ENCODE assay signal across 11 mouse cellular contexts in the genomic region with DNA sequence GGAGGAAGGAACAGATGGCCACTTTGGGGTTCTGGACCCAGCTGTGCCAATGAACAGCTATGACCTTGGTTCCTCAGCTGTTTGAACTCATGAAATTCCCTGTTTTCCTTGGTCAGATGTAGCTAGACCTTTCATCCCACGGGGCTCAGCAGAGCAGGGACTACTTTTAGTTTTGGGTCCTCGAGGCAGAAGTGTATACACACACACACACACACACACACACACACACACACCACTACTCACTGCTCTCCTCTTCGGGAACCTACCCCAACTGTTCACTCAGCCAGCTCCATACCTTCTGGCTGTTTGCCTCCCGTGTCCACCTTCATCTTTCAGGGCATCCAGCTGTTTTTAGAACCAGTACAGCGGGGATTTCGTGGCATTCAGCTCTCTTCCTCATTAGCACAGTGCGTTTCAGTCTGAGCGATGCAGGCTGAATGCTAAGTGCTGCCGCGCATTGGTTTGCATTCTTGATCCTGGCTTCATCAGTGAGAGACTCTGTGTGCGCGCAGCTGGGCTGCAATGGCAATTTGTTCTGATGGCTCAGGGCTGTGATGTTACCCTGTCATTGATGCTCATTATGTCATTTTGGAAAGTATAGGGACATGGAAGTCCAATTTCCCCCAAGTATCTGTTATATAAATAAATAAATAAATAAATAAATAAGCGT.
DNase-seq lines count a peak whose midpoint lies in the region; ATAC-seq lines count a peak whose summit lies in the region.
"Had no signal": no experiment of that assay in that cellular context is flagged by ENCODE, and none has a peak within 500 bp of the region (broad histone marks: within the 10 kb centered on the region; RNA-seq: fewer than 3 reads in every experiment).

No protein-coding gene starts in this region.

- H3K27me3 ChIP-seq in hindbrain, embryonic 13.5 days: peaks cover 31% of the 10 kb centered on the region

- H3K27ac ChIP-seq in hindbrain, embryonic 13.5 days: peak overlapping the region; percentile 49
- H3K27ac ChIP-seq: limb, embryonic 10.5 days had no signal

- H3K36me3 ChIP-seq in hindbrain, embryonic 13.5 days: no peaks in the 10 kb centered on the region
- H3K36me3 ChIP-seq: G1E; limb, embryonic 10.5 days had no signal

- ATAC-seq in frontal cortex, adult (ENCODE audit: low TSS enrichment): peak; percentile 77
- peak; percentile 78; the same call in 1 of the 2 replicates for ATAC-seq in hindbrain, embryonic 13.5 days (ENCODE audit: low FRiP score)
- ATAC-seq: lung, postnatal 0 days had no signal

- no peak overlapping the region for H3K4me3 ChIP-seq in hindbrain, embryonic 13.5 days
- H3K4me3 ChIP-seq: limb, embryonic 10.5 days had no signal

- WGBS in hindbrain, embryonic 13.5 days: 35% methylated on average over 13 of the region's 13 CpGs

- no peaks in the 10 kb centered on the region for H3K9me3 ChIP-seq in hindbrain, embryonic 13.5 days
- H3K9me3 ChIP-seq: limb, embryonic 10.5 days had no signal

- no peak overlapping the region for H3K9ac ChIP-seq in hindbrain, embryonic 13.5 days

- intact Hi-C loops in left cerebral cortex, postnatal 14 days (cut with DNase I): no loop called here

- peaks cover 35% of the 10 kb centered on the region for H3K4me1 ChIP-seq in hindbrain, embryonic 13.5 days (replicated peaks)

- peak; percentile 67 to 74 for DNase-seq in left cerebral cortex, postnatal 14 days (ENCODE audit: low spot score in 2 of 2)
- DNase-seq in right cerebral cortex, postnatal 10 days (ENCODE audit: low spot score in 2 of 2): peak; percentile 79 to 86
- DNase-seq in liver: no peak
- no peak for DNase-seq in testis, postnatal 14 days (ENCODE audit: low spot score)
- no peak for DNase-seq in lung, postnatal 14 days
- DNase-seq: gastrocnemius, postnatal 10 days had no signal

- peak overlapping the region; percentile 22 for H3K4me2 ChIP-seq in hindbrain, embryonic 13.5 days

Comparison
In these comparisons a context has a peak if more than half of its experiments do, and no peak if none do; other contexts are left out.
1. DNase-seq: peak in left cerebral cortex, postnatal 14 days (2 of 2) and right cerebral cortex, postnatal 10 days (2 of 2); none in liver (single experiment), testis, postnatal 14 days (single experiment) and lung, postnatal 14 days (single experiment).